Mouse (Mus musculus) left cerebral cortex, postnatal 25 days (tissue): ENCODE data around the gene Cd80. TPM values are rescaled to one million over a fixed set of nuclear protein-coding genes. Genes with fewer than 3 reads are reported as not detected.
A peak's percentile ranks its signal among the peaks of the same experiment; 100 is the strongest.

ENCODE experiments used
- DNase-seq, 2 experiments: peaks; one replicate each; pipeline ENCODE4 v3.0.0; 2022; ENCODE audit warnings: low spot score in 2 of 2, mixed read lengths in 1 of 2
- intact Hi-C: fragments of 180-260 bp; cut with DNase I; formaldehyde crosslinking; loops from one replicate; pipeline ENCODE4 v1.15.1; 2025
- total RNA-seq, 2 experiments: library from RNA; stranded (reverse); gene quantifications; 2 replicates each; pipeline ENCODE4 v1.2.3; 2021

The Cd80 gene
- total RNA-seq, result under 1 TPM; 0.53 to 0.83 TPM

GRCm38 (mm10) chr16:38455511-38456418, at the start of gene Cd80:
Gene Cd80 (plus strand): TSS chr16:38455561.
- intact Hi-C loops, result no loop called here

DNA sequence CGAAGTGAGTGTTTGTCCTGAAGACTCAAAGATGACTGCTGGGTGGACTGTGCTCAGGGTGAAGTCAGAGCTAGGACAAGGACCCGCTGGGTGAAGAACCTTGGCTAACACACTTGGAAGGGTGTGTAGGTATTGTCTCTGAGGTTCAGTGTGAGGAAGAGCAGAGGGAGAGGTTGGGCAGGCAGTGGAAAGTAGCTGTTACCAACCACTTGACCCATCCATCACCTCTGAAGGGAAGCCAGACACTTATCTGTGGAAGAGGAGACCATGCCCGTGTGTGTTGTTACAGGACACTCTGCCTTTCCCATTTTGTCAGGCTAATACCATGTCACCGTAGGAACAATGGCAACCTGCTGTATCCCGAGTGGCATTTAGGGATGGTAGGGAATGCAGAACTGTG, 49.1 kb upstream of the Cd80 start:
- no peak for DNase-seq
- intact Hi-C loops, result no loop called here

More at GRCm38 (mm10) chr16:38455511-38456418, at the start of gene Cd80:
- no peak for DNase-seq

DNA sequence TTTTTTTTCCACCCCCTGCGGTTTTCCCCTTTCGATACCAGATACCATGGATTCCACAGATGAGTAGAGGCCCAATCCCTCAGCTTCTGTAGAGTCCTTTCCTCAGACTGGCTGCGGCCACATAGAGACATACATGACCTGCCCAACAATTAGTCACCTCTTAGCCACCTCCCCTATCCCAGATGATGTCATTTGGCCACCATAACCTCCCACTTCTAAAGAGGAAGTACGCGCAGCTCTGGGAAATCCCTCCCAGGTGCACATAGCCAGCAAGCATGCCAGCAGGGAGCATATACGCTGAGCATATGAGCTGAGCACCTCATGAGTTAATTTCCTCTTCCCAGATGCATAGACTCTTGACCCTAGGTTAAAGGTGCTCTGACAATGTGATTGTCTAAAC, 48.7 kb upstream of the Cd80 start:
- intact Hi-C loops, result no loop called here
- no peak for DNase-seq

- intact Hi-C loops, result no loop called here
- no peak for DNase-seq
Measured at GRCm38 (mm10) chr16:38407584-38407983, 47.8 kb upstream of the Cd80 start.

DNA sequence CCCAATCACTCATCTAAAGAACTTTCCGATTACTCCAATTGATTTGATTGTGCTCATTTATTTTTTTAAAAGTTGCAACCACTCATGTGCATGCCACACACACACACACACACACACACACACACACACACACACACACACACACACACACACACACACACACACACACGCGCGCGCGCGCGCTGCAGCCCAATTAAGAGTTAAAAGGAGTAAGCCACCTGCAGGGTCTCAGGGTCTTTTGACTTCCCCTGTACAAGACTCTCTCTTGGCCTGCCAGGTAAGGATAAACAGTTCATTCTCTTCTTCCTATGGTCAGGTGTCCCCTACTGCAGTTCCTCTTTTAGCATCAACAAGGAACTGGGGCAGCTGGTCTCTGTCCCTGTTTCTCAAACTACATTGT, 46.9 kb upstream of the Cd80 start:
- DNase-seq, result no peak
- intact Hi-C loops, result no loop called here

DNA sequence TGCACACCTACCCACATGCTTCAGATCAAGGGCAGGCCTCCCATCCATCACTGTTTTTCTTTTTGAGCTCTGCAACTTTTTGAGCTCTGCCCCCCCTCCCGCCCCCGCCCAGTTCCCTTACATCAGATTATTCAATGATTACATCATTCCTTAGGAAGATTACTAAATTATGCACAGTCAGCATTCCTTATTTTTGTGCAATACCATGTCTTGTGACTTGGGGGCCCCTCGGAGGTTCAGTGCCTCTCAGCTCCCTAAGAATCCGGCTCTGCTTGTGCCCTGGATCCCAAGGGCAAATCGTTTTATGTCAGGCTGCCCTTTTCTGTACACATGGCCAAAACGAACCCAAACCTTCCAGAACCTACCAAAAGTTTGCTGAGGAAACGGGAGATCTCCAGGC, 40.4 kb upstream of the Cd80 start:
- intact Hi-C loops, result no loop called here
- no peak for DNase-seq

DNA sequence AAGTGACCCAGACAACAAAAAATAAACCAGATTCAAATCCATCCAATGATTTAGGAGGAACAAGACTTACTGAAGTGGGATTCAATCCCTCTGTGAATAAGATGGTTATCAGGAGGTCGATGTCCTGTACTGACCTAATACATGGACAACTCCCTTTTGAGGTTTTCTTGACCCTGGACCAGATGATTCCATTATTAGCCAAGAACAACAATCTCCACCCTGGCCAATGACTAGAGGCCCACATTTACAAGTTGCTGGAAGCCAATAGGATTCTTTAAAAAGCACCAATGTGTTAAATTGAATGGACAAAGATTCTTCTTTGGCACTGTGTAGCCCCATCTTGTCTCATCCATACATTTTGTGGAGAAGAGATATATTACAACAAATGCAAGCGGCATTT, 30.0 kb upstream of the Cd80 start:
- no peak for DNase-seq
- intact Hi-C loops, result no loop called here

GRCm38 (mm10) chr16:38425799-38426198, 29.6 kb upstream of the Cd80 start:
- intact Hi-C loops, result no loop called here
- DNase-seq, result no peak

GRCm38 (mm10) chr16:38431446-38432185, 23.7 kb upstream of the Cd80 start:
- no peak for DNase-seq
- intact Hi-C loops, result no loop called here

- no peak for DNase-seq
- intact Hi-C loops, result no loop called here
Measured at GRCm38 (mm10) chr16:38432498-38433425, 22.6 kb upstream of the Cd80 start, which contains the start of gene Pla1a. Gene Pla1a (minus strand): TSS chr16:38433145.

- no peak for DNase-seq
- intact Hi-C loops, result no loop called here
Measured at GRCm38 (mm10) chr16:38433514-38433913, 21.8 kb upstream of the Cd80 start.

GRCm38 (mm10) chr16:38434295-38434795, 21.0 kb upstream of the Cd80 start:
- DNase-seq, result no peak

DNA sequence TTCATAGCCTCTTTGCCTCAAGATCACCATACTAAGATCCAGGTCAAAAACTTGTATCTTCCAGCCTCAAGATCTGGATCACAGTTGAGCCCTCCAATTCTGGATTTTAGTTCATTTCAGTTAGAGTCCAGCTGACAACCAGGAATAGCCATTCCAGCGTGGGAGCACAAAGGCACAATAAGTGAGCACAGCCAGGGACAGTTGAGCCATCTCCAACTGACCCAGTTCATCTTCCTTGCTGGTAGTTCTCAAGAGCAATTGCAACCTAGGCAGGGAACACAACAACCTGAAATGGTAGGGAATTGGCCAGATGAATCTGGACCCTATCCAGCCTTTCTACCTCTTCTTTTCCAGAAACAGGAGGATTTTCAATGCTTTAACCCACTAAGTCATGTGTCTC, 16.2 kb upstream of the Cd80 start:
- intact Hi-C loops, result loop anchor here (2.0 kb wide), 1 partner anchor 70 kb away; no protein-coding TSS in a partner anchor

More at GRCm38 (mm10) chr16:38434295-38434795, 21.0 kb upstream of the Cd80 start:
- intact Hi-C loops, result no loop called here

DNA sequence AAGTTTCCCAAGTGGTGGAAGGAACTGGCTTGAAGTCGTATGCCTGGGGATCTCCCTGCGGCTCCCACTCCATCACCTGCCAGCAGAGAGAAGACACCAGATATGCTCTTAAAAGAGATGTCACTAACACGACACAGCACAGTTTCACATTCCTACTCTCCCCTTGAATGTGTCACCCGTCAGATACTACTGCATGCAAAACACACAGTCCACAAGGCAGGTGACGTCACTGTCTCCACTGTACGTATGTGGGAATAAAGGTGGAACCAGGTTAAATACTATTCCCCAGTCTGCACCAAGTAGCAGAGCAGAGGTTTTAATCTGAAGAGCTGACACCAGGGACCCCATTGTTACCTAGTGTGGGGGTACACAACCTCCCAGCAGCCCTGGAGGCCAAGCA, 15.0 kb upstream of the Cd80 start:
- no peak for DNase-seq
- intact Hi-C loops, result no loop called here

More for the DNA sequence above, 16.2 kb upstream of the Cd80 start:
- peak in 1 of 2 experiments; percentile 64 for DNase-seq

- intact Hi-C loops, result no loop called here
- DNase-seq, result no peak
Measured at GRCm38 (mm10) chr16:38441611-38442010, 13.8 kb upstream of the Cd80 start.

DNA sequence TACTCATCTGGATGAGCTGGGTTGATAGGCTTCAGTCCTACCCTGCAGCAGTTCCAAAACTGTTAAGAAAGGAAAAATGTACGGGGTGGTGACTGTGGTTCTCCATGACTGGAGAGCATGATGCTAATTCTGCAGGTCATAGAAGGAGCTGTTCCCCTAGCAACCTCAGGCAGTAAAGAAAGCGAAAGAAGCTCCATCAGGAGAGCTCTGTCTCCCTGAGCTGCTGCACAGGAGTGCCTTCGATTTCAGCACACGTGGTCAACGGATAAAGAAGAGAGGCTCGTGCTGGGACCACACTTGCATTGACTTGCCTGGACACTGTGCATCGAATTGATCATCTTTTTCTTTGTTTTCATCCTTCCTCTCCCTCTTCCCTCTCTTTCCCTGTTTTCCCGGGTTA, 13.1 kb upstream of the Cd80 start:
- intact Hi-C loops, result no loop called here
- DNase-seq, result no peak

GRCm38 (mm10) chr16:38443721-38444464, 11.5 kb upstream of the Cd80 start:
- intact Hi-C loops, result no loop called here
- DNase-seq, result no peak

- intact Hi-C loops, result no loop called here
- no peak for DNase-seq
Measured at GRCm38 (mm10) chr16:38445046-38445445, 10.3 kb upstream of the Cd80 start.

DNA sequence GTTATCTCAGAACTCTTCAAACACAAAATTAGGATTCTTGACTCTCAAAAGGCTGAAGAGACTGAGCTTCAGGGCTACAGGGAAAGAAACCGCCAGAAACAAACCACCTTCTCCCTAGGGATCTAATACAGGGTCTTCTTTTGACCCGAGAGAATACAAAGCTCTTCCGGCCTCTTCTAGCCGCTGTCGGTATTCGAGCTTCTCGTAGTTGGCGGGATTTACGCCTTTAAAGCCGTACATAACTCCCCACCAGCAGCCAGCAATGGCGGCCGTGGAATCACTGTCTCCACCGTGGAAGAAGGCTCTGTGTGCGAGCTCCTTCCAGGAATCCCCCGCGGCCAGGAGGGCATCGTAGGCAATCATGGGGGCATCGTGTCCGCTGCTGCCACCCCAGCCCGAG, 9.8 kb upstream of the Cd80 start:
- DNase-seq, result no peak
- intact Hi-C loops, result no loop called here
